Mouse (Mus musculus) embryo, embryonic 10 days (tissue): ENCODE measurements around the gene R3hdm4.

ENCODE experiments used
- DNase-seq: peaks from one replicate; pipeline ENCODE4 v3.0.0-alpha.2; 2015; ENCODE audit warnings: low spot score

The R3hdm4 gene

GRCm38 (mm10) chr10:79866601-79867000, 54.4 kb downstream of the R3hdm4 start:
- DNase-seq, result no peak

GRCm38 (mm10) chr10:79865801-79866295, 55.2 kb downstream of the R3hdm4 start:
- no peak for DNase-seq

GRCm38 (mm10) chr10:79865189-79865601, 55.8 kb downstream of the R3hdm4 start:
- DNase-seq, result no peak

GRCm38 (mm10) chr10:79864351-79865188, 56.4 kb downstream of the R3hdm4 start:
- DNase-seq, result no peak

- DNase-seq, result no peak
Observed at GRCm38 (mm10) chr10:79862925-79863324, 58.1 kb downstream of the R3hdm4 start.

GRCm38 (mm10) chr10:79862049-79862788, 58.8 kb downstream of the R3hdm4 start:
- no peak for DNase-seq

- DNase-seq, result no peak
Observed at GRCm38 (mm10) chr10:79861230-79862048, 59.6 kb downstream of the R3hdm4 start.

GRCm38 (mm10) chr10:79860079-79860911, 60.7 kb downstream of the R3hdm4 start:
- no peak for DNase-seq
